Mouse (Mus musculus) hindbrain, embryonic 12.5 days (tissue): Measurements from ENCODE around the gene Rasal2. TPM values are rescaled to one million over a fixed set of nuclear protein-coding genes. Genes with fewer than 3 reads are reported as not detected.

Experiments
- ATAC-seq: fragments of 200-750 bp; cut with Nextera tagmentation; 2 replicates; pipeline ENCODE4 v1.8.0; 2017; ENCODE audit warnings: moderate TSS enrichment; ENCODE audit not compliant: low FRiP score
- H3K27ac ChIP-seq: fragments of 300-500 bp; sonication (generic); 2 replicates; pipeline ENCODE4 v1.5.1; 2016; ENCODE audit warnings: mild to moderate bottlenecking
- H3K27me3 ChIP-seq: fragments of 300-500 bp; sonication (generic); 2 replicates; pipeline ENCODE4 v1.6.1; 2016; ENCODE audit warnings: mild to moderate bottlenecking
- H3K36me3 ChIP-seq: fragments of 300-500 bp; sonication (generic); 2 replicates; pipeline ENCODE4 v1.6.1; 2016; ENCODE audit warnings: mild to moderate bottlenecking
- H3K4me1 ChIP-seq: fragments of 300-500 bp; sonication (generic); 2 replicates; pipeline ENCODE4 v1.6.1; 2016
- H3K4me2 ChIP-seq: fragments of 300-500 bp; sonication (generic); replicated peaks from 2 replicates; pipeline ENCODE4 v1.6.1; 2016; ENCODE audit warnings: mild to moderate bottlenecking
- H3K4me3 ChIP-seq: fragments of 300-500 bp; sonication (generic); 2 replicates; pipeline ENCODE4 v1.5.1; 2016; ENCODE audit warnings: mild to moderate bottlenecking
- H3K9ac ChIP-seq: fragments of 300-500 bp; sonication (generic); 2 replicates; pipeline ENCODE4 v1.6.1; 2016; ENCODE audit warnings: mild to moderate bottlenecking, moderate library complexity
- H3K9me3 ChIP-seq: fragments of 300-500 bp; sonication (generic); replicated peaks from 2 replicates; pipeline ENCODE4 v1.6.1; 2016; ENCODE audit warnings: mild to moderate bottlenecking
- WGBS: fragments of 180-500 bp; shearing (Covaris S2); methylation state at CpG from one replicate; pipeline ENCODE4 v1.1.7; 2016; 5-methylcytosine and 5-hydroxymethylcytosine counted together
- polyA plus RNA-seq: library from polyadenylated mRNA; unstranded; fragments of >200 nt; fragmentation: Nextera tagmentation; extraction: Ambion mirVana; gene quantifications from 2 replicates; pipeline ENCODE4 v1.2.1, GENCODE M21; 2016

The Rasal2 gene
- polyA plus RNA-seq, 1 experiment from 2014 or later: 36.1 TPM

- Histone ChIP-seq H3K27me3 (peaks cover 14% of the 10 kb centered on the region; the same call in 1 of the 2 replicates), H3K36me3 (no peaks in the 10 kb centered on the region), H3K9me3 (no peaks in the 10 kb centered on the region), H3K4me1 (peaks cover 52% of the 10 kb centered on the region), H3K27ac (no peak overlapping the region), H3K4me2 (no peak overlapping the region), H3K9ac (no peak overlapping the region), H3K4me3 (no peak overlapping the region)
- 25% methylated on average over 7 of the region's 7 CpGs for WGBS
- ATAC-seq: no peak
Measured at GRCm38 (mm10) chr1:157448164-157448804, 35.9 kb upstream of the Rasal2 start.

- Histone ChIP-seq H3K4me3 (no peak overlapping the region), H3K9ac (no peak overlapping the region), H3K27me3 (peaks cover 14% of the 10 kb centered on the region; the same call in 1 of the 2 replicates), H3K9me3 (no peaks in the 10 kb centered on the region), H3K27ac (no peak overlapping the region), H3K4me1 (peaks cover 48% of the 10 kb centered on the region), H3K4me2 (no peak overlapping the region), H3K36me3 (no peaks in the 10 kb centered on the region)
- 42% methylated on average over 4 of the region's 4 CpGs for WGBS
- ATAC-seq: no peak
Measured at GRCm38 (mm10) chr1:157447142-157447541, 34.7 kb upstream of the Rasal2 start.

DNA sequence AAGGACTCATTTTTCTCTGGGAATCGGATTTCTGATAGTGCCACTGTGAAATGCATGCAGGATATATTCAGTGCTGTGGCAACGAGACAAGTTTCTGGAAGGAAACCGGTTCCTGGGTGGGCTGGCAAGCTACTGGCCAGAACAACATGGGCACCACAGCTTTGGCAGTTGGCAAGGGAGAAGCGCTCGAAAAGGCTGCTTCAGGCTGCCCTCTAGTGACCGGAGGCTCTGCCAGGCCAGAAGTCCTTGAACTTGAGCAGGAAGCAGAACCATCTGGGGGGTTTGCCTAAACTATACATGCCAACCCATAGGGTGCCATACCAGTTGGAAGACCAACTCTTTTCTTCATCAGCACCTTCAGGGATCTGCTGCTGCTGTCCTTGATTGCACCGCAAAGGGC, 33.9 kb upstream of the Rasal2 start:
- Histone ChIP-seq H3K4me1 (peaks cover 48% of the 10 kb centered on the region), H3K27me3 (peaks cover 14% of the 10 kb centered on the region; the same call in 1 of the 2 replicates)

GRCm38 (mm10) chr1:157445398-157445910, 33.1 kb upstream of the Rasal2 start:
- Histone ChIP-seq H3K4me3 (no peak overlapping the region), H3K4me2 (no peak overlapping the region), H3K36me3 (no peaks in the 10 kb centered on the region), H3K9me3 (no peaks in the 10 kb centered on the region), H3K9ac (no peak overlapping the region), H3K27ac (no peak overlapping the region), H3K4me1 (peaks cover 52% of the 10 kb centered on the region), H3K27me3 (peaks cover 14% of the 10 kb centered on the region; the same call in 1 of the 2 replicates)
- WGBS: 88% methylated on average over 6 of the region's 6 CpGs
- ATAC-seq: no peak

More for the DNA sequence above, 33.9 kb upstream of the Rasal2 start:
- Histone ChIP-seq H3K36me3 (no peaks in the 10 kb centered on the region), H3K4me3 (no peak overlapping the region), H3K9ac (no peak overlapping the region), H3K27ac (peak overlapping the region; percentile 12; the same call in 1 of the 2 replicates), H3K9me3 (no peaks in the 10 kb centered on the region), H3K4me2 (no peak overlapping the region)
- no peak for ATAC-seq
- 70% methylated on average over 7 of the region's 7 CpGs for WGBS

DNA sequence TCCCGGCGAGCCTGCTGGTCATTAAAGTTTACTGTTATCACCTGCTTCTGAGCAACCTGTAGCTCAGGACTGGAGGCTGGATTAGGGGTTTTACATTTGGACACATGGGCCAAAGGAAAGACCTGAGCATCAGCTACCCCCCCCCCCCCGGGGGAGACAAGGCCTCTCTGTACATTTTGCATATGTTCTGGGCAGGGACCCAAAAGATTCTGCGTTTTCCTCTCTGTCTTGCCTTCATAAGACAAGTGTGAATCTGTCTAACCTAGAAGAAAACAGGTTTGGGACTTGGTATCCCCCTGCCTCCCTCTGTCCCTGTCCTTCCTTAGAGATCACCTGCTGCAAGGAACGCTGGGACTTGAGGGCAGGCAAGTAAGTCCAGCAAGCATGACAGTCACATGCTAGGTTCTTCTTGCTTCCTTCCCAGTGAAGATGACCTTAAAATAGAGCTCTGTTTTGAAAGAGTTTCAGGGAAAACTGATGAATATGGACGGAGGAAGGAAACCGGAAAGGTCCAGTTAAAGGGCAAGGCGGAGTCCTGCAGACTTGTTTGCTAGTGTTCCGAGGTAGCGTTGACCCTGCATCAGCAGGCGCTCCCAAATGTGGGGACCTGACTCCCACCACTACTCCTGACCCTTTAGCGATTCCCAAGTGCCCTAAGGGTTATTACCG, 32.4 kb upstream of the Rasal2 start:
- Histone ChIP-seq H3K4me2 (no peak overlapping the region), H3K27me3 (peaks cover 9% of the 10 kb centered on the region; the same call in 1 of the 2 replicates), H3K4me3 (no peak overlapping the region), H3K9me3 (no peaks in the 10 kb centered on the region), H3K4me1 (peaks cover 51% of the 10 kb centered on the region), H3K36me3 (no peaks in the 10 kb centered on the region), H3K27ac (no peak overlapping the region), H3K9ac (no peak overlapping the region)
- no peak for ATAC-seq
- 73% methylated on average over 13 of the region's 13 CpGs for WGBS

- H3K9me3 ChIP-seq: no peaks in the 10 kb centered on the region
- H3K4me2 ChIP-seq: peak overlapping the region; percentile 36
- WGBS: 24% methylated on average over 19 of the region's 19 CpGs
- peaks cover 54% of the 10 kb centered on the region for H3K4me1 ChIP-seq
- peaks cover 3% of the 10 kb centered on the region; the same call in 1 of the 2 replicates for H3K27me3 ChIP-seq
- H3K9ac ChIP-seq: no peak overlapping the region
- H3K27ac ChIP-seq: peak overlapping the region; percentile 66
- H3K4me3 ChIP-seq: no peak overlapping the region
- ATAC-seq: no peak
- no peaks in the 10 kb centered on the region for H3K36me3 ChIP-seq
Measured at GRCm38 (mm10) chr1:157443723-157444561, 31.5 kb upstream of the Rasal2 start.

GRCm38 (mm10) chr1:157443026-157443722, 30.8 kb upstream of the Rasal2 start:
- H3K4me3 ChIP-seq: no peak overlapping the region
- no peak for ATAC-seq
- no peaks in the 10 kb centered on the region for H3K9me3 ChIP-seq
- peaks cover 50% of the 10 kb centered on the region for H3K4me1 ChIP-seq
- peak overlapping the region; percentile 66 for H3K27ac ChIP-seq
- H3K9ac ChIP-seq: 0 out of 2 replicates have a peak overlapping the region, but pooled peaks have one; percentile 8
- no peaks in the 10 kb centered on the region for H3K36me3 ChIP-seq
- peaks cover 3% of the 10 kb centered on the region; the same call in 1 of the 2 replicates for H3K27me3 ChIP-seq
- peak overlapping the region; percentile 36 for H3K4me2 ChIP-seq
- WGBS: 8% methylated on average over 14 of the region's 14 CpGs

- peak; percentile 93 for ATAC-seq
- Histone ChIP-seq H3K9ac (no peak overlapping the region), H3K27me3 (no peaks in the 10 kb centered on the region), H3K4me2 (peak overlapping the region; percentile 37), H3K4me1 (peaks cover 35% of the 10 kb centered on the region), H3K36me3 (no peaks in the 10 kb centered on the region), H3K4me3 (no peak overlapping the region), H3K27ac (peak overlapping the region; percentile 74), H3K9me3 (no peaks in the 10 kb centered on the region)
- 2% methylated on average over 14 of the region's 14 CpGs for WGBS
Measured at GRCm38 (mm10) chr1:157439973-157440641, 27.7 kb upstream of the Rasal2 start.

DNA sequence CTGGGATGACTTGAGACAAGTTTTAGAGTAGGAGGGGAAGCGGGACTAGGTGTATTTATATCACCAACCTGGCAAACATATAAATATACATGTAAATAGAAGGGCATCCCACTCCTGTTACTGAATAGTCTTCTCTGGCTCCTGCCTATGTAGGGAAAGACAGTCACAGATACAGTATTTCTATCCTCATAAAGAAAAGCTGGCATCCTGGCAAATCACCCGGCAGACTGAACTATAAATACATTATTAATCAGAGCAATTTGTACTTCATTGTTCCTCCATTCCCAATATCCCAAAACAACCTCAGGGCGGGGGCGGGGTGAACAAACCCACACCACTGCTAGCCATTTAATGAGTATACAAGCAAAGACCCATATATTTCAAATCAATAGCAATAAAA, 26.7 kb upstream of the Rasal2 start:
- no peak for ATAC-seq
- no peaks in the 10 kb centered on the region for H3K9me3 ChIP-seq
- H3K4me1 ChIP-seq: peaks cover 29% of the 10 kb centered on the region
- no peak overlapping the region for H3K4me2 ChIP-seq
- WGBS: 78% methylated on average over 4 of the region's 4 CpGs
- H3K27ac ChIP-seq: peak overlapping the region; percentile 40; the same call in 1 of the 2 replicates
- no peak overlapping the region for H3K9ac ChIP-seq
- H3K27me3 ChIP-seq: no peaks in the 10 kb centered on the region
- H3K4me3 ChIP-seq: no peak overlapping the region
- H3K36me3 ChIP-seq: no peaks in the 10 kb centered on the region

DNA sequence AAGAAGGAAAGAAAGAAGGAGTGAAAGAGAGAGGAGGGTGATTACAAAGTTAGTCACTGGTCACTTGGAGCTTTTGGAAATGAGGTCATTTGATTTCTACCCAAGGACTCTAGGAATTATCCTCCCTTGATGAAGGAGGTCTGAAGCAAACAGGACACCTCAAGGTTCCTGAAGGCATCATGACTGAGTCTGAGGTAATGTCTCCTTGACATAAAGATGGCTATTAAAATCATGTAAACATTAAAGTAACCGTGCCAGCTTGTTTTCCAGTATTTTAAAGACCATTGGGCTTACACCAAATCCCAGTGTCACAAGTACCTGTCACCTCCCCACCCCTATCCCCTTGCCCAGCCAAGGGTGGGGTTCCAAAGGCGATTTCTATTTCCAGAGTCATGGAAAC, 25.9 kb upstream of the Rasal2 start:
- peaks cover 22% of the 10 kb centered on the region for H3K4me1 ChIP-seq
- no peak overlapping the region for H3K4me2 ChIP-seq
- 90% methylated on average over 2 of the region's 2 CpGs for WGBS
- no peaks in the 10 kb centered on the region for H3K9me3 ChIP-seq
- ATAC-seq: no peak
- H3K27me3 ChIP-seq: no peaks in the 10 kb centered on the region
- H3K9ac ChIP-seq: no peak overlapping the region
- H3K4me3 ChIP-seq: no peak overlapping the region
- no peaks in the 10 kb centered on the region for H3K36me3 ChIP-seq
- no peak overlapping the region for H3K27ac ChIP-seq

- 91% methylated on average over 6 of the region's 6 CpGs for WGBS
- ATAC-seq: no peak
- Histone ChIP-seq H3K4me2 (no peak overlapping the region), H3K27me3 (no peaks in the 10 kb centered on the region), H3K4me1 (peaks cover 16% of the 10 kb centered on the region), H3K36me3 (no peaks in the 10 kb centered on the region), H3K27ac (no peak overlapping the region), H3K9ac (no peak overlapping the region), H3K4me3 (no peak overlapping the region), H3K9me3 (no peaks in the 10 kb centered on the region)
Measured at GRCm38 (mm10) chr1:157435926-157436325, 23.5 kb upstream of the Rasal2 start.
